Mouse (Mus musculus): Measurements from ENCODE around the gene Tmem270. TPM values are rescaled to one million over a fixed set of nuclear protein-coding genes. Genes with fewer than 3 reads are reported as not detected.
A peak's percentile ranks its signal among the peaks of the same experiment; 100 is the strongest.

Gene Tmem270
- total RNA-seq, 2 experiments from 2014 or later: not detected

GRCm38 (mm10) chr5:134932903-134933276 lies 26.4 kb upstream of the Tmem270 start:
- peak in 1 of 2 experiments; percentile 69 for DNase-seq (ENCODE audit: extremely low spot score in 1 of 2, low spot score in 2 of 2)
- intact Hi-C loops (cut with DNase I): no loop called here

DNA sequence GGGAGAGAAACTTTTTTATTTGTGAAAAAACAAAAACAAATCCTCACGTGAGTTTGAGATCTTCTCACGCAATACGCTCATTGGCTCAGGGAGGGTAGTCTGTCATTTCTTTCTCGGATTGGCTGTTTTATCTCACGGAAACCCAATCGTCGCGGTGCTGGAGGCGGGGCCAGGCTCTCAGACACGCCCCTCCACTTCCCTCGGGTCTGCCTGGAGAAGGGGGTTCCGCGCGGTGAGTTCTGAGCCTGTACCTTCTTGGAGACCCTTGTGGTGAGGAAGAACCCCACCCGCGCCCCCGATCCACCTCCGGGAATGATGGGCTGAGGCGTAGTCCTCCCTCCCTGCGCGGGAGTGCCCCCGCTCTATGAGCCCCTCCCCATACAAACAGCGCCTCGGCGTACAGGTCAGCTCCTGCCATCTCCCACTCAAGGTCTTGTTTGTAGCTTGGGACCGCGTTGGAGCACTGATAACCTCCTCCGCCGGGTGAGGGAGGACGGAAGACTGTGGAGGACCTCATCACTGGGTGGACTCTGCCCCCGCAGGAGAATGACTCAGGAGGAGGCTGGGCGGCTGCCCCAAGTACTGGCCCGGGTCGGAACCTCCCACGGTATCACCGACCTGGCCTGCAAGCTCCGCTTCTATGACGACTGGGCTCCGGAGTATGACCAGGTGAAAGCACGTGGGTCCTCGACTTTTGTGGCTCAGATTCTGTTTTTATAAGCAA lies 25.8 kb upstream of the Tmem270 start, which contains the start of gene Mettl27:
Gene Mettl27, plus strand, starts transcription at position 190 of the 724 bp plus-strand sequence.
- peak; percentile 85 to 91 for DNase-seq (ENCODE audit: extremely low spot score in 1 of 2, low spot score in 2 of 2)
- intact Hi-C loops (cut with DNase I): no loop called here

GRCm38 (mm10) chr5:134929988-134930387 lies 23.5 kb upstream of the Tmem270 start:
- intact Hi-C loops (cut with DNase I): no loop called here
- no peak for DNase-seq (ENCODE audit: extremely low spot score in 1 of 2, low spot score in 2 of 2)

DNA sequence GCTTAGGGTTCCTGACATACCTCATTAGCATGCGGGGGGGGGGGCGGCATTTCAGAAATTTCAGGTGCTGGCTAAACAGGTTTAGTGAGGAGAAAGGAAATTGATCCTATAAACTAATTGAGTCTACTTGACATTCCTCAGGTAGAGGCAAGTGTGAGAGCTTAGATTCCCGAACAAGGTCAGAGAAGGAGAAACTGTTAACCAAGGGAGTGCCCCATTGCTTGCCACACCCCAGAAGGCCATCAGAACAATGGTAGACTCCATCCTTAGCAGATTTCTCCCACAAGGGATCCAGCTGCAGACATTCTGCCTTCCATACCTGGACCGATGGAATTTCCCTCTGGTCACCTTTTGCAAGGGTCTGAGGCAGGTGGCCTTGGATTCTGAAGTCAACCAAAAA lies 20.2 kb upstream of the Tmem270 start:
- DNase-seq (ENCODE audit: extremely low spot score in 1 of 2, low spot score in 2 of 2): no peak
- intact Hi-C loops (cut with DNase I): no loop called here

DNA sequence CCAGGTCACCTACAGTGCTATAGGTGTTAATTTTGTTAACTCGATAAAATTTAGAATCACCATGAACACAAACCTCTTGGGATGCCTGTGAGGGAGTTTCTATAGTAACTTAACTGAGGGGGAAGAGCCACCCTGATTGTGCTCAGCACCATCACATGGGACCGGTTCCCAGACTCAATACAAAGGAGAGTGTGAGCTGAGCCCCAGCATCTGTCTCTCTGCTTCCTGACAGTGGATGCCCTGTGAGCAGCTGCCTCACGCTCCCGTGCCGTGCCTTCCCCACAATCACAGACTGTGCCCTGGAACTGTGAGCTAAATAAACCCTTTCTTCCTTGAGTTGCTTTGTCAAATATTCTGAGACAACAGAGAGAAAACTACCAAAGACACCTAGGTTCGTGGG lies 16.6 kb upstream of the Tmem270 start:
- intact Hi-C loops (cut with DNase I): no loop called here
- DNase-seq (ENCODE audit: extremely low spot score in 1 of 2, low spot score in 2 of 2): no peak

DNA sequence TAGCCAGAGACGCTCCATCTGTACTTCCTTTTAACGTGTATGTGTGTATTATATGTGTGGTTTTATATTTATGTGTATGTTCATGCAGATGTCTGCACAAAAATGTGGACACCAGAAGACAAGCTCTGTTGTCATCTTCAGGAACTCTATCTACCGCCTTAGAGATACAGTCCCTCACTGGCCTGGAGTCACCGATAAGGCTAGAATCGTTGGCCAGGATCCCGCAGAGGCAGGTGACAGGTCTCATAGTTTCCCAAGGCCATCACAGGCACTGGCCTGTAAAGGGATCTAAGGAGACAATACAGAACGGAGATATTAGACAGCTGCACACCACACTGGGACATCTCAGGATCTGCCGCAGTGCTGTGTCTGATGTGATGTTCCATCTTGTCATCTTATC lies 14.6 kb upstream of the Tmem270 start:
- no peak for DNase-seq (ENCODE audit: extremely low spot score in 1 of 2, low spot score in 2 of 2)
- intact Hi-C loops (cut with DNase I): no loop called here

DNA sequence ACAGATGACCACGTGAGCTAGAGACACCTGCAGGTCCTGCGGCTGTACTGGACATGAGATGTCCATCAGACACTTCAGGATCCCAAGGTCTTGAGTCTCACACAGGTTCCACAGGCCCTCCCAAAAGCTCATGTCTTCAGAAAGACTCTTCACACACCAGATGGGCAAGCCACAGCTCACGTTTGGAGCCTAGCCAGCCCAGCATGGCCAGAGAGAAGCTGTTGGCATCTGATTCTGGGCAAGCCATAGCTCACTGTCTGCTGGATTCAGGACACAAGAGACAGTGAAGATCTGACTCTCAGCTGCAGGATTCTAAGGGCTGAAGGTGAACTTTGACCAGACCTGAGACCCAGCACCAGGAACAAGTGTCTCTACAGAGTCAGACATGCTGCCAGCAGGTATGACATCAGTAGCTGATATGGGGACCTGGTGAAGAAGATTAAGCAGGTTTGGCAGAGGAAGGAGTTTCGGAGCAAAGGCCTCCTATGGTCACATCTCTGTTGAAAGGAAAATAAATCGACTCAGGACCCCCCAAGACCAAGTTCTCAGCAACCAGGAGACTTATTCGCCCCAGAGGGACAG lies 13.7 kb upstream of the Tmem270 start:
- peak; percentile 13 to 43 for DNase-seq (ENCODE audit: extremely low spot score in 1 of 2, low spot score in 2 of 2)
- intact Hi-C loops (cut with DNase I): no loop called here

GRCm38 (mm10) chr5:134919097-134919496 lies 12.6 kb upstream of the Tmem270 start:
- intact Hi-C loops (cut with DNase I): no loop called here

GRCm38 (mm10) chr5:134918071-134918832 lies 11.7 kb upstream of the Tmem270 start:
- DNase-seq (ENCODE audit: extremely low spot score in 1 of 2, low spot score in 2 of 2): peak; percentile 22 to 83
- intact Hi-C loops (cut with DNase I): no loop called here

More at GRCm38 (mm10) chr5:134919097-134919496, 12.6 kb upstream of the Tmem270 start:
- DNase-seq (ENCODE audit: extremely low spot score in 1 of 2, low spot score in 2 of 2): no peak

DNA sequence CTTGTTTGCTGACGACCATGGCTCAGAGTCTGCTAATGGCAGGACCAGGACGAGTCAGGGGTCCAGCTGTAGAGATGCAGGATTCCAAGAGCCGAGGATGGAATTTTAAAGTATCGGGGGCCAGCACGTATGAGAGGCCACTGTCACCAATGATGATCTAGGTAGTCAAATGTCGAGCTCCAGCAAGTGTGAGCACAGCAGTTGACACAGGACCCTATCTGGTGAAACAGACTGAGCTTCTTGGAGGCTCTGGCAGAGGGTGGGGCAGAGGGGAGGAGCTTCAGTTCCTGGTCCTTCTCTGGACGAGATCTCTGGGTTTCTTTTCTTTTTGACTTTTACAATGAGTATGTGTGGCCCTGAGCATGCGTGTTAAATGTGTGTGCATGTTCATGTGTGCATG lies 8.8 kb upstream of the Tmem270 start, which contains the start of gene Cldn13:
Gene Cldn13, minus strand, starts transcription at position 216 of the 400 bp plus-strand sequence.
- DNase-seq (ENCODE audit: extremely low spot score in 1 of 2, low spot score in 2 of 2): no peak
- intact Hi-C loops (cut with DNase I): no loop called here

GRCm38 (mm10) chr5:134914510-134914909 lies 8.0 kb upstream of the Tmem270 start:
- DNase-seq (ENCODE audit: extremely low spot score in 1 of 2, low spot score in 2 of 2): no peak
- intact Hi-C loops (cut with DNase I): no loop called here

DNA sequence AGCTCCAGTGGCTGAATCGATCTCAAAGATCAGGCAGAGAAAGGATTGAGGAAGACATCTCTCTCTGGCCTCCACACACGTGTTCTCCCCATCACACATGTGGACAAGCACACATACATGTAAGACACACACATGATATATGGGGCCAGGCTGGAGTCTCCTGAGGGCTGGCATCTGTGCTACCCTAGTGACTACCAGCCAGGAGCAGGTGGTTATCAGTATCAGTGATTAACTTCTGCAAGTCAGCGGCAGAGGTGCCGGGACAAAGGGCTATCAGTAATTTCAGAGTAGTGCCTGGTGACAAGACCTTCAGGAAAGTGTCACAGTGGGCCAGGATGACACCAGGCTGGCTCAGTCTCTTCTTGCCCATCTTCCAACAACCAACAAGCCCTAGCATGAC lies 7.2 kb upstream of the Tmem270 start:
- intact Hi-C loops (cut with DNase I): no loop called here
- DNase-seq (ENCODE audit: extremely low spot score in 1 of 2, low spot score in 2 of 2): no peak

- DNase-seq (ENCODE audit: extremely low spot score in 1 of 2, low spot score in 2 of 2): no peak
- intact Hi-C loops (cut with DNase I): no loop called here
Observed at GRCm38 (mm10) chr5:134913352-134913751, 6.8 kb upstream of the Tmem270 start.

DNA sequence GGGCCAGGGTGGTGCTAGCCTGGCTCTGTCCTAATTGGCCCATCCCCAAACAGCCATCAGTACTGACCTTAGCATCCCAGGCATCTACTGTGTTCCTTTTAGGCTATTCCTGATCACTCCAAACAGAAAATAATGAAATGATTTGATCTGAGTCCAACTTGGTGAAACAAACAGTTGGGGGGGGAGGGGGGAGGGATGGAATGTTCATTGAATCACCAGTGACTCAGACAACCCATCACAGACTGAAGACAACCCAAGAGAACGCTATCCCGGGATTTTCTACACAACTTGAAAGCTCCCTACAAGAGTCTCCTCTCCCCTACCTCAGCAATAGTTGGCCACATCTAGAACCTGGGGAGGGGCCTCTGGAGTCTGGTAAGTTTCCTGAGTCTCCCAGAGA lies 5.4 kb upstream of the Tmem270 start:
- intact Hi-C loops (cut with DNase I): no loop called here
- DNase-seq (ENCODE audit: extremely low spot score in 1 of 2, low spot score in 2 of 2): no peak

DNA sequence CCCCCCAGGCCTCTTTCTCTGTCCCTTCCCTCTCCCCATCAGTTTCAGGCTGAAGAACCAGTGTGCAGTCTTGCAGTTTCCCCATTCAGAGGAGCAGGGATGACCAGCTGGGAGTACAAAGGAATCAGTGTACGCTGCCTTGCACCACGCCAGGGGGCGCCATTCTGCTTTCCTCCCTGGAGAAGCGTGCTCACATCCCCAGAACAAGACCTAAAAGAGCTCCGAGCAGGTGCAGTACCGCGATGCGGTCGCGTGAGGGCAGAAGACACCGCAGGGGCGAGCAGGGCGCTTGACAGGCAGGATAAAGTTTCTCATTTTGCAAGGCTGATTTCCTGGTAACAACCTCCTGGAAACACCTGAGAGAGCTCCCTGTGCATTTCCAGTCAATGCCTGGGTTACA lies 602 bp upstream of the Tmem270 start:
- intact Hi-C loops (cut with DNase I): loop anchor here (1.0 kb wide), 1 partner anchor 58 kb away; no protein-coding TSS in a partner anchor
- peak; percentile 91 to 95 for DNase-seq (ENCODE audit: extremely low spot score in 1 of 2, low spot score in 2 of 2)

DNA sequence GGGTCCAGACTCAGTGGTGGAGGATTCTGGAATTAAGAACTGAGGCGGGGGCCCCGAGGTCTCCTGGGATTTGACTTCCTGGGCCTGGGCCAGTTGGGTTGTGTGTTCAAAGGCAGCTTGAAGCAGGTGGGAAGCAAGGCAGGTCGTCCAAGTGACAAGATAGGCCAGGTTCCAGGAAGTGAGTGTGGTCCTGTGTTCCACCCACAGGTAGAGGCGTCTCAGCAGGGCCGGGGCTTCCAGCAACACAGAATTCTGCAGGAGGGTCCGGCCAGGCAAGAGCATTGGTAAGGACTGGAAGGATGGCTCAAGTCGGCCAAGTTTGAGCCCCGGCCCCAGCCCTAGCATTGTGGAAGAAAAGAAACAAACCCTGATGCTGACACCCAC lies 4.9 kb downstream of the Tmem270 start:
- DNase-seq (ENCODE audit: extremely low spot score in 1 of 2, low spot score in 2 of 2): no peak
- intact Hi-C loops (cut with DNase I): loop anchor here (5.0 kb wide), 1 partner anchor 154 kb away; the partner anchor contains the start of gene Eln

DNA sequence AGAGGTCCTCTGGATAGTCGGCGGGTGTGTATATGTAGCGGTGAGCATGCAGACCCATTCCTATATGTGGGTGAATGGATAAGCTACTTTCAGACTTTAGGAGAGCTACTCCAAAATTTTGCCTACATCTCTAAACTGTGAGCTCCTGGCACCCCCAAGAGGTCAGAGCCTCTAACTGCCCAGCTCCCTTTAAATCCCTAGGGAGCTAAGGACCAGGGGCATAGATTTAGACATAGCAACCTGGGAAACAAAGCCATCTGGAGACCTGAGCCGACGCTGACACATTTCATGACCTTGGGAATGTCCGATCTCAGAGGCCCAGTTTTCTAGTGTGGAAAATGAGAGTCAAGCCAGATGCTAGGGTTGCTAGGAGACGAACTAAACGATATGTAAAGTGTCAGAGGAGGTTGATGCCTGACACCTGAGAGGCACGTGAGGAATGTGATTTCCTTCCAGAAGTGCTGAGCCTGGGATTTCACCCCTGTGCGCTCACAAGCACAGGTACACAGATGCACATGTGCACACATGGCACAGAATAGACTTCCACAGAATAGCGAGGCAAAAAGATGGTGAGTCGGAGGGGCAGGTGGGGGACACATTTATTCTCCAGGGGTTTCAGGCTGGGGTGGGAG lies 5.4 kb downstream of the Tmem270 start:
- intact Hi-C loops (cut with DNase I): loop anchor here (5.0 kb wide), 1 partner anchor 154 kb away; the partner anchor contains the start of gene Eln
- peak; percentile 46 to 55 for DNase-seq (ENCODE audit: extremely low spot score in 1 of 2, low spot score in 2 of 2)

- intact Hi-C loops (cut with DNase I): no loop called here
- DNase-seq (ENCODE audit: extremely low spot score in 1 of 2, low spot score in 2 of 2): peak in 1 of 2 experiments; percentile 54
Observed at GRCm38 (mm10) chr5:134897596-134897995, 8.9 kb downstream of the Tmem270 start.

DNA sequence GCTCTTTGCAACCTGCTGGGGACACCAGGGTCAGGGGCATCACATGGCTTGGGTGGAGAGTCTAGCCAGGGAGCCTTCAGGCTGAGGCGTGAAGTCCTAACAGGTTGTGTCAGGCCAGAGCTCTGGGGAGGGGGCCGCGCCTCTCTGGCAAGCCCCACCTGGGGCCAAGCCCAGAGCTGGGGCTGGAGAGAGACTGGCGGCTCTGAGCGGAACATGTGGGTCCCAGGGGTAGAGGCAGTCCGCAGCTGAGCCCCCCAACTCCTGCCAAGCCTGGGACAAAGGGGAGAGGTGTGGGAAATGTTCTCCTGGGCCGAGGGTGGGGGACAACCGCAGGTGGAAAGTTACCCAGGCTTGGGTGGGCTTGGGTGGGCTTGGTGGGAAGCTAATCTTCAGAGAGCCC lies 9.6 kb downstream of the Tmem270 start:
- intact Hi-C loops (cut with DNase I): no loop called here
- no peak for DNase-seq (ENCODE audit: extremely low spot score in 1 of 2, low spot score in 2 of 2)
